Mouse (Mus musculus): ENCODE data around the gene Ap3d1. TPM values are rescaled to one million over a fixed set of nuclear protein-coding genes. Genes with fewer than 3 reads are reported as not detected.

Ap3d1 gene
- total RNA-seq, 2 experiments from 2014 or later: 34.7 to 40.3 TPM

- ATAC-seq (replicated peaks; ENCODE audit: poor library complexity): 0 out of 2 replicates have a peak, but pooled peaks have one; percentile 8
Observed at GRCm38 (mm10) chr10:80669737-80670485, 72.2 kb downstream of the Ap3d1 start.

GRCm38 (mm10) chr10:80669018-80669417, 73.0 kb downstream of the Ap3d1 start:
- no peak for ATAC-seq (replicated peaks; ENCODE audit: poor library complexity)

DNA sequence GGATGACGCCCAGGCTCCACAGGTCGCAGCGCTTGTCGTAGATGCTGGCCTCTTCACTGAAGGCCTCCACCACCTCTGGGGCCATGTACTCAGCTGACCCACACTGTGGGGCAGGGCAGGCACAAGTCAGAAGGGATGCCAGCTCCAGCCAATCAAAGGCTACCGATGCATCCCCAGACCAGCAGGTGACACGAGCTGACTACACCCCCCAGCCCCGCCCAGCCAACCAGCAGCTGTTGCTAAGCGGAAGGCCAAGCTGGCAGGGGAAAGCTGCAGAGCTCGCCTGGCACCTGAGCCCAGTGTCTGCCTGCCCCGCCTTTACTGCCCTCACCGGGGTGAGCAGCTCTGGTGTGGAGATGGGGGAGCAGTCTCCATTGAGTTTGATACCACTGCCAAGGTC, 73.5 kb downstream of the Ap3d1 start:
- ATAC-seq (replicated peaks; ENCODE audit: poor library complexity): no peak

DNA sequence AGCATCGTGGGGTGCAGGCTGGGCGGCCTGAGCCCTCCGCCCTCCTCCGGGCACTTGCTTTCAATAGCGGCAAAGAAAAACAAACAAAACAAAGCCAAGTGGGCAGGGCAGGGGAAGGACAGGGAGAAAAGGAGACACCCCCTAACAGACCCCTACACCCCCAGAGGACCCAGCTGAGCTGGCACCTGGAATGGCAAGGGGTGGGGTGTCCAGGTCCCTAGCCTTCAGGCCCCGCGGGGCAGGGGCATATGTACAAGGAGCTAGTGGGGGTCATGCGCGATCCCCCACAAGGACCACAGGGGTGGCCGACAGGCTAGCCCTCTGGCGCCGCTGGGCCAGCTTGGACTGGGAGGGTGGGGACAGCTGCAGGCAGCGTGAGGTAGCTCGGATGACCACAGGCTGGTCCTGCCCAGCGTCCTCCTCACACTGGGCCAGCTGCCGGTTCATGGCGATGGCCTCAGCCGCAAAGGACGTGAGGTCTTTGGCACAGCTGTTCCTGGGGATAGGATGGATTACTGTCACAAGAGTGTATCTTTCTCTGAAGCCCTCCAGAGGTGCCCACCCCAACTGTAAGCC, 75.1 kb downstream of the Ap3d1 start:
- ATAC-seq (replicated peaks; ENCODE audit: poor library complexity): no peak

DNA sequence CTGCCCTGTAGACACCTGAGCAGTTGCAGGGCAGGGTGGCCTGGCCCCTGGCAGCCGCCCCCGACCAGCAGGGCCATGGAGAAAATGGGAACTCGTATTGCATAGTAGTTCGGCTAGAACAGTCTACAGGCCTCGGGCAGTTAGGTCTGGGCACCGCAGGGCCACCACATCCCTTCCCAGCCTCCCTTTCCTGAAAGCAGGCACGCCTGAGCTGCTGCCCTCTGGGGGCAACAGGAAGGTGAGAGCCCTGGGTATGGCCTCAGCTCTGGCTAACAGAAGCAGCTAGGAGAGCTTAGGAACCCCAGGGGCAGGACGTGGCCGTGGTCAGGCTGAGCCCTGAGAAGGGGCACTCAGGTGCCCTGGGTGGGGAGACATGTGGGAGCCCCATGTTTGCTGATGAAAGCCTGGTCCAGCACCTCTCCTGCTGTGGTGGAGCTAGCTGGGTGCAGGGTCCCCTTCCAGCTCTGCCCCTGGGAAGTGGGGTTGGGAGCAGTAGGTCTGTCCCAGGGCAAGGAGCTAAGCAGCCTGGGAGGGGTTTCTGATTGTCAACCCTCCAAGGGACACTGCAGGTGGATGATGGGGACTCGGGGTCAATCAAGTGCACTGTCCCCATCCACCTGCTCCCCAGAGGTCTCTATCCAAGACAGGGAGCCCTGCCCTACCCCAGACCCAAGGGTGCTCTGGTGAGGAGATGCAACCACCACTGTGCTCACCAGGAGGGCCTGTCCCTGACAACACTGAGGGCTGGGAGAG, 75.9 kb downstream of the Ap3d1 start:
- ATAC-seq (replicated peaks; ENCODE audit: poor library complexity): peak; percentile 38

- ATAC-seq (replicated peaks; ENCODE audit: poor library complexity): no peak
Observed at GRCm38 (mm10) chr10:80665459-80665858, 76.6 kb downstream of the Ap3d1 start.

DNA sequence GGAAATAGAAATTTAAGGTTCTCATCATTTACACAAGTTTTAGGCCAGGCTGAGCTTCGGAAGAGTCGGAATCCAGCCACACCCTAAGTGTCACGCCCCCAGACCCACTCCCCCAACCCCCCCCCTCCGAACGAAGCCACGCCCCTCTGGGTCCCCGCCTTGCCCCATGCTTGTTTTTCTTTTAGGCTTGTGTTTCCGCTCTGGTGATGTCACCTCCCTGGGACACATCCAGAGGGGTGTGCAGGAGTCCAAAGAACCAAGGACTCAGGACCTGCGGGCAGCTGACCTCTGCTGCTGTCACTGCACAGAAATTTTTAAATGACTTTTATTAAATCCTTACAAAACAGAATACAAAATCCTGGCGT, 77.1 kb downstream of the Ap3d1 start:
- ATAC-seq (replicated peaks; ENCODE audit: poor library complexity): peak; percentile 2; the same call in 1 of the 2 replicates

- ATAC-seq (replicated peaks; ENCODE audit: poor library complexity): peak; percentile 65
Observed at GRCm38 (mm10) chr10:80664197-80665015, 77.7 kb downstream of the Ap3d1 start.

- no peak for ATAC-seq (replicated peaks; ENCODE audit: poor library complexity)
Observed at GRCm38 (mm10) chr10:80663485-80664196, 78.4 kb downstream of the Ap3d1 start.

GRCm38 (mm10) chr10:80661149-80661548, 80.9 kb downstream of the Ap3d1 start:
- 0 out of 2 replicates have a peak, but pooled peaks have one; percentile 17 for ATAC-seq (replicated peaks; ENCODE audit: poor library complexity)

- 0 out of 2 replicates have a peak, but pooled peaks have one; percentile 22 for ATAC-seq (replicated peaks; ENCODE audit: poor library complexity)
Observed at GRCm38 (mm10) chr10:80659213-80659612, 82.9 kb downstream of the Ap3d1 start.

- ATAC-seq (replicated peaks; ENCODE audit: poor library complexity): peak; percentile 59
Observed at GRCm38 (mm10) chr10:80658841-80659202, 83.2 kb downstream of the Ap3d1 start.

DNA sequence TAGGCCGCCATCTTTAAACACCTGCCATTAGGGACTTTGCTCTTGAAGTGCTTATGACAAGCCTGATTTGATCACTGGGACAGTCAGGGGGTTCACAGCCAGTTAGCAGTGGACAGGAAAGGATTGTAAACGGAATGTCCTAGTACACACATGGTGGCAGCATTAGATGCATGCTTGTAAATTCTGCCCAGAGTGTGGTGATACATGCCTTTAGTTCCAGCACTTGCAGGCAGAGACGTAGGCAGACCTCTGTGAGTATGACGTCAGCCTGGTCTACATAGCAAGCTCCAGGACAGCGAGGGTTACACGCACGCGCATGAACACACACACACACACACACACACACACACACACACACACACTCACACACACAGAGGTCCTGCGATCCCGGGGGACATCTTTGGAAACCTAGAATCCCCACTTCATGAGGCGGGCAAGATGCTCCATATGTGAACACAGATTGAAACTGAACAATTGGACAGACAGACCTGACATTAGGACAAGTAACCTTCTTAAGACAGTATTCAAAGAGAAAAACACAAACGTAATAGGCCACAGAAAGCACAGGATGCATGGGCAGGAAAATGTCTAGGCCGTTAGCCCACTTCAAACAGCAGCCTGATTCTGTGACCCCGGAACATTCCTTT, 83.7 kb downstream of the Ap3d1 start:
- ATAC-seq (replicated peaks; ENCODE audit: poor library complexity): no peak

Other genes with a start within 250 kb of the Ap3d1 start
- gene Onecut3, start 247.4 kb downstream of the Ap3d1 start, total RNA-seq (2015): not detected in 2 replicates
- not detected in 2 replicates for gene Onecut3, start 247.4 kb downstream of the Ap3d1 start, total RNA-seq (2017)
- gene Atp8b3, start 203.1 kb downstream of the Ap3d1 start, total RNA-seq (2015): not detected in 2 replicates
- not detected in 2 replicates for gene Atp8b3, start 203.1 kb downstream of the Ap3d1 start, total RNA-seq (2017)
- gene Rexo1, start 180.7 kb downstream of the Ap3d1 start, total RNA-seq (2015): 34.1 and 35.2 TPM in 2 replicates
- gene Rexo1, start 180.7 kb downstream of the Ap3d1 start, total RNA-seq (2017): 17.1 and 19.2 TPM in 2 replicates
- 5.3 and 5.4 TPM in 2 replicates for gene Klf16, start 164.9 kb downstream of the Ap3d1 start, total RNA-seq (2015)
- 4.3 and 6.0 TPM in 2 replicates for gene Klf16, start 164.9 kb downstream of the Ap3d1 start, total RNA-seq (2017)
- 59.7 and 79.8 TPM in 2 replicates for gene Abhd17a, start 151.9 kb downstream of the Ap3d1 start, total RNA-seq (2015)
- 20.5 and 29.4 TPM in 2 replicates for gene Abhd17a, start 151.9 kb downstream of the Ap3d1 start, total RNA-seq (2017)
- gene Scamp4, start 139.4 kb downstream of the Ap3d1 start, total RNA-seq (2015): 25.9 and 27.2 TPM in 2 replicates
- gene Scamp4, start 139.4 kb downstream of the Ap3d1 start, total RNA-seq (2017): 11.2 and 15.9 TPM in 2 replicates
- 0.57 and 0.81 TPM in 2 replicates for gene Adat3, start 139.4 kb downstream of the Ap3d1 start, total RNA-seq (2015)
- gene Adat3, start 139.4 kb downstream of the Ap3d1 start, total RNA-seq (2017): 0.08 TPM in 1 of 2 replicates, not detected in the other
- gene Gm49322, start 136.2 kb downstream of the Ap3d1 start, total RNA-seq (2015): 0.17 and 0.57 TPM in 2 replicates
- 0.61 TPM in 1 of 2 replicates, not detected in the other for gene Gm49322, start 136.2 kb downstream of the Ap3d1 start, total RNA-seq (2017)
- gene Csnk1g2, start 119.4 kb downstream of the Ap3d1 start, total RNA-seq (2015): 39.1 and 43.1 TPM in 2 replicates
- 127 and 171 TPM in 2 replicates for gene Csnk1g2, start 119.4 kb downstream of the Ap3d1 start, total RNA-seq (2017)
- 10.5 and 13.2 TPM in 2 replicates for gene Btbd2, start 85.2 kb downstream of the Ap3d1 start, total RNA-seq (2015)
- 19.9 and 25.7 TPM in 2 replicates for gene Btbd2, start 85.2 kb downstream of the Ap3d1 start, total RNA-seq (2017)
- gene Mknk2, start 64.2 kb downstream of the Ap3d1 start, total RNA-seq (2015): 40.1 and 46.2 TPM in 2 replicates
- gene Mknk2, start 64.2 kb downstream of the Ap3d1 start, total RNA-seq (2017): 32.8 and 44.4 TPM in 2 replicates
- gene Mob3a, start 40.3 kb downstream of the Ap3d1 start, total RNA-seq (2015): 26.4 and 31.9 TPM in 2 replicates
- gene Mob3a, start 40.3 kb downstream of the Ap3d1 start, total RNA-seq (2017): 34.9 and 39.0 TPM in 2 replicates
- 7.0 and 13.6 TPM in 2 replicates for gene Izumo4, start 40.1 kb downstream of the Ap3d1 start, total RNA-seq (2015)
- 1.7 and 4.3 TPM in 2 replicates for gene Izumo4, start 40.1 kb downstream of the Ap3d1 start, total RNA-seq (2017)
- 29.2 and 34.8 TPM in 2 replicates for gene Dot1l, start 12.9 kb upstream of the Ap3d1 start, total RNA-seq (2015)
- 9.0 and 9.7 TPM in 2 replicates for gene Dot1l, start 12.9 kb upstream of the Ap3d1 start, total RNA-seq (2017)
- 74.9 and 78.4 TPM in 2 replicates for gene Sf3a2, start 55.9 kb upstream of the Ap3d1 start, total RNA-seq (2015)
- 11.5 and 19.0 TPM in 2 replicates for gene Sf3a2, start 55.9 kb upstream of the Ap3d1 start, total RNA-seq (2017)
- gene Plekhj1, start 56.4 kb upstream of the Ap3d1 start, total RNA-seq (2015): 64.8 and 78.7 TPM in 2 replicates
- gene Plekhj1, start 56.4 kb upstream of the Ap3d1 start, total RNA-seq (2017): 32.6 and 43.9 TPM in 2 replicates
- not detected in 2 replicates for gene Amh, start 63.0 kb upstream of the Ap3d1 start, total RNA-seq (2015)
- gene Amh, start 63.0 kb upstream of the Ap3d1 start, total RNA-seq (2017): 0.14 TPM in 1 of 2 replicates, not detected in the other
- not detected in 2 replicates for gene Jsrp1, start 71.2 kb upstream of the Ap3d1 start, total RNA-seq (2015)
- gene Jsrp1, start 71.2 kb upstream of the Ap3d1 start, total RNA-seq (2017): not detected in 2 replicates
- gene Oaz1, start 84.4 kb upstream of the Ap3d1 start, total RNA-seq (2015): 1,168 and 1,276 TPM in 2 replicates
- gene Oaz1, start 84.4 kb upstream of the Ap3d1 start, total RNA-seq (2017): 222 and 291 TPM in 2 replicates
- not detected in 2 replicates for gene Lingo3, start 101.8 kb upstream of the Ap3d1 start, total RNA-seq (2015)
- not detected in 2 replicates for gene Lingo3, start 101.8 kb upstream of the Ap3d1 start, total RNA-seq (2017)
- 125 and 137 TPM in 2 replicates for gene Lsm7, start 112.9 kb upstream of the Ap3d1 start, total RNA-seq (2015)
- gene Lsm7, start 112.9 kb upstream of the Ap3d1 start, total RNA-seq (2017): 307 and 354 TPM in 2 replicates
- gene Sppl2b, start 113.0 kb upstream of the Ap3d1 start, total RNA-seq (2015): 17.7 and 18.2 TPM in 2 replicates
- gene Sppl2b, start 113.0 kb upstream of the Ap3d1 start, total RNA-seq (2017): 29.4 and 39.4 TPM in 2 replicates
- gene Tmprss9, start 129.6 kb upstream of the Ap3d1 start, total RNA-seq (2015): not detected in 2 replicates
- not detected in 2 replicates for gene Tmprss9, start 129.6 kb upstream of the Ap3d1 start, total RNA-seq (2017)
- gene Timm13, start 158.7 kb upstream of the Ap3d1 start, total RNA-seq (2015): 132 and 150 TPM in 2 replicates
- 55.3 and 100 TPM in 2 replicates for gene Timm13, start 158.7 kb upstream of the Ap3d1 start, total RNA-seq (2017)
- 11.7 and 13.9 TPM in 2 replicates for gene Lmnb2, start 176.0 kb upstream of the Ap3d1 start, total RNA-seq (2015)
- 49.3 and 56.9 TPM in 2 replicates for gene Lmnb2, start 176.0 kb upstream of the Ap3d1 start, total RNA-seq (2017)
- 18.7 and 20.7 TPM in 2 replicates for gene Gadd45b, start 187.8 kb upstream of the Ap3d1 start, total RNA-seq (2015)
- gene Gadd45b, start 187.8 kb upstream of the Ap3d1 start, total RNA-seq (2017): 17.6 and 17.9 TPM in 2 replicates

All from megakaryocyte progenitor cell, adult 5-6 weeks (primary cell).